Mouse (Mus musculus) limb, embryonic 11.5 days (tissue): ENCODE results near the gene Ash1l. TPM values are rescaled to one million over a fixed set of nuclear protein-coding genes. Genes with fewer than 3 reads are reported as not detected.

Experiments used
- ATAC-seq: fragments of 200-750 bp; cut with Nextera tagmentation; 2 replicates; pipeline ENCODE4 v1.8.0; 2017; ENCODE audit warnings: low read depth; ENCODE audit not compliant: insufficient number of reproducible peaks, low FRiP score, low TSS enrichment
- DNase-seq: peaks from one replicate; pipeline ENCODE4 v3.0.0-alpha.2; 2015; ENCODE audit warnings: low spot score
- H3K27ac ChIP-seq: fragments of 300-500 bp; sonication (generic); replicated peaks from 2 replicates; pipeline ENCODE4 v1.5.1; 2014; ENCODE audit warnings: low read depth, mild to moderate bottlenecking, low read length
- H3K27me3 ChIP-seq: fragments of 300-500 bp; sonication (generic); 2 replicates; pipeline ENCODE4 v1.6.1; 2014; ENCODE audit warnings: mild to moderate bottlenecking, low read length, mixed read lengths; ENCODE audit not compliant: control insufficient read depth, insufficient read depth
- H3K36me3 ChIP-seq: fragments of 300-500 bp; sonication (generic); 2 replicates; pipeline ENCODE4 v1.6.1; 2014; ENCODE audit warnings: mild to moderate bottlenecking, low read length, moderate library complexity, mixed read lengths; ENCODE audit not compliant: control insufficient read depth, insufficient read depth
- H3K4me1 ChIP-seq: fragments of 300-500 bp; sonication (generic); 2 replicates; pipeline ENCODE4 v1.6.1; 2014; ENCODE audit warnings: low read length, mixed read lengths; ENCODE audit not compliant: control insufficient read depth, insufficient read depth
- H3K4me2 ChIP-seq: fragments of 300-500 bp; sonication (generic); 2 replicates; pipeline ENCODE4 v1.6.1; 2014; ENCODE audit warnings: low read depth, mild to moderate bottlenecking, moderate library complexity; ENCODE audit not compliant: severe bottlenecking
- H3K4me3 ChIP-seq: fragments of 300-500 bp; sonication (generic); 2 replicates; pipeline ENCODE4 v1.5.1; 2014; ENCODE audit warnings: low read depth, low read length
- H3K9ac ChIP-seq: fragments of 300-500 bp; sonication (generic); 2 replicates; pipeline ENCODE4 v1.6.1; 2014; ENCODE audit warnings: mild to moderate bottlenecking, low read length
- H3K9me3 ChIP-seq: fragments of 300-500 bp; sonication (generic); 2 replicates; pipeline ENCODE4 v1.6.1; 2016; ENCODE audit warnings: low read length; ENCODE audit not compliant: control insufficient read depth
- WGBS: fragments of 180-500 bp; shearing (Covaris S2); extraction: QIAGEN DNeasy Blood & Tissue Kit; methylation state at CpG from one replicate; pipeline ENCODE4 v1.1.7; 2014; 5-methylcytosine and 5-hydroxymethylcytosine counted together
- polyA plus RNA-seq: library from polyadenylated mRNA; unstranded; fragments of >200 nt; fragmentation: Nextera tagmentation; extraction: Ambion mirVana; gene quantifications from 2 replicates; pipeline ENCODE4 v1.2.1, GENCODE M21; 2014

Ash1l gene
- polyA plus RNA-seq, 1 experiment from 2014 or later = 17.8 TPM

DNA sequence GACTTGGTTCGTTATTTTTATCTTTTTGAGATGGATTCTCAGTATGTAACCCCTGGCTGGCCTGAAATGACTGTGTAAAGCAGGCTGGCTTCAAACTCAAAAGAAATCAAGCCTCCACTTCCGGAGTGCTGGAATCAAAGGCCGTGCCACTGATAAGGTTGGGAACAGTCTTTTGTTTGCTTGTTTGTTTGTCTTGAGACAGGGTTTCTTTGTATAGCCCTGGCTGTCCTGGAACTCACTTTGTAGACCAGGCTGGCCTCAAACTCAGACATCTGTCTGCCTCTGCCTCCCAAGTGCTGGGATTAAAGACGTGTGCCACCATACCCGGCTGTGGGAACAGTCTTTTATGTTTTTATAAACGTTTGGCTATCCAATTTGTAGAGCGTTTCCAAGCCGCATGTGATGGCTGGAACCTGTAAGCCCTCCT is 36.0 kb upstream of the Ash1l start:
- ATAC-seq = no peak
- Histone ChIP-seq H3K4me3 (peak overlapping the region; percentile 67), H3K9ac (peak overlapping the region; percentile 77), H3K9me3 (no peaks in the 10 kb centered on the region), H3K4me1 (no peaks in the 10 kb centered on the region), H3K4me2 (peak overlapping the region; percentile 50), H3K27ac (0 out of 2 replicates have a peak overlapping the region, but pooled peaks have one; percentile 59), H3K27me3 (no peaks in the 10 kb centered on the region), H3K36me3 (peaks cover 17% of the 10 kb centered on the region)
- WGBS = 32% methylated on average over 8 of the region's 8 CpGs
- DNase-seq = no peak

DNA sequence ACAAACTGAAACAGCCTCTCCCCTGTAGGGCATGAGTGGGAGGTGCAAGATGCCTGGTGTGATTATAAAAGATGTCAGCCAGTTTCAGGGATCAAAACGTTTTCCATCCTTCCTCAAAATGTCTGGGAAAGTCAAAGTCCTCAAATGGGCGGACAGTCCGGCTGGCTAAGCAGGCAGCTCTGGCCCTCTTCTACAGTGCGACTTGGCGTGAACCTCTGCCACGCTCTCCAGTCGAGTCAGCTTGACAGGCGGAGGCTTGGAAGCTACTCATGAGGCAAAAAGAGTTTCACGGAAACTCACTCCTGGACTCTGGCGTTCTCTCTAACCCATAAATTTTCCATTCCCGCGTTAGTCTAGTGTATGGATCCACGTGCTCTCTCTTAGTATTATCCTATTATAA is 31.4 kb upstream of the Ash1l start:
- ATAC-seq = no peak
- peaks cover 18% of the 10 kb centered on the region for H3K36me3 ChIP-seq
- DNase-seq = no peak
- H3K27me3 ChIP-seq = no peaks in the 10 kb centered on the region
- no peak overlapping the region for H3K4me2 ChIP-seq
- no peak overlapping the region for H3K9ac ChIP-seq
- H3K4me3 ChIP-seq = no peak overlapping the region
- 87% methylated on average over 13 of the region's 13 CpGs for WGBS
- H3K4me1 ChIP-seq = no peaks in the 10 kb centered on the region
- H3K27ac ChIP-seq = no peak overlapping the region
- H3K9me3 ChIP-seq = no peaks in the 10 kb centered on the region

DNA sequence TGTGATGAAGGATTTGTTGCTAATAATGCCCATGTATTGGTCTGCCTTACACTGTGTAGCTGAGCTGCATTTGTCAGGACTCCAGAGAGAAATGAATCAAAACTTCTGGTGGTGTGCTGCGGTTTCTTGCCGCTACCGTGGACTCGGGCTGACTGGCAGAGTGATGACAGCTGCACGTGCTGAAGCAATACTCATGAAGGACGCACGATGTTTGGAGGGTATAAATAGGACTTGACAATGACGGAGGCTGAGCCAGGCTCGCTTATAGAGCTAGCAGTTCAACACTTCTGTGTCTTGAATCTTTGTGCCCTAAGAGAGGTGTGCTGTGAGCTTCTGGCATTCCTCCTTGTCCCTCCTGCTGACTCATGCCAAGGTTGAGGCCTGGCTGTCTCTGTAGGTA is 29.0 kb upstream of the Ash1l start:
- H3K27me3 ChIP-seq = no peaks in the 10 kb centered on the region
- 95% methylated on average over 9 of the region's 9 CpGs for WGBS
- peaks cover 18% of the 10 kb centered on the region for H3K36me3 ChIP-seq
- no peak overlapping the region for H3K4me3 ChIP-seq
- no peak for ATAC-seq
- H3K27ac ChIP-seq = no peak overlapping the region
- no peak overlapping the region for H3K4me2 ChIP-seq
- no peak overlapping the region for H3K9ac ChIP-seq
- no peak for DNase-seq
- H3K9me3 ChIP-seq = no peaks in the 10 kb centered on the region
- no peaks in the 10 kb centered on the region for H3K4me1 ChIP-seq

DNA sequence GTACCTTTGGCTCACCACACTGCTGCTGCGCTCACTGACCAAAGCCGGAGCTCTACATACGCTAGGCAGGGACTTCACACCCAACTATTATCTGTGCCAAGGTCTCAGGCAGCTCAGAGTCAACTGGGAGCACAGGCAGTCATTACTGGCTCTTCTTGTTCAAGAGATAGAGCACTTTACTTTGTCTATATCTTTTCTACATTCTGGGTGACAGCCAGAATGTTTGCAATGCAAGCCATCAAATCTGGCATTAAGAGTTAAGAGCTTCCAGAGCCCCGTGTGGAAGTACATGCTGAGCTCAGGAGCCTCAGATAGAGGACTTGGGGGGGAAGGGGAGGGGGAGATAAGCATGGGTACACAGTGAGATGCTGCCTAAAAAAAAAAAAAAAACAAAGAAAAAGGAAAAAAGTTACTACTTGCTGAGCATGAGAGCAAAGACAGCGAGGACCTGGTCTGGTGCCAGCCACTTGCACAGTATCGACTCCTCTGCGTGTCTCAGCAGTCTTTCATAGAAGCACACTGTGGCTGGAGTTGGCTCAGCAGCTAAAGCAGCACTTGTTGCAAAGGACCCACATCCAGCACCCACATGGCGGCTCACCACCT is 26.3 kb upstream of the Ash1l start:
- DNase-seq = no peak
- no peaks in the 10 kb centered on the region for H3K27me3 ChIP-seq
- no peak for ATAC-seq
- no peak overlapping the region for H3K4me2 ChIP-seq
- H3K36me3 ChIP-seq = peaks cover 25% of the 10 kb centered on the region
- no peak overlapping the region for H3K4me3 ChIP-seq
- H3K9ac ChIP-seq = no peak overlapping the region
- no peak overlapping the region for H3K27ac ChIP-seq
- WGBS = 94% methylated on average over 8 of the region's 8 CpGs
- no peaks in the 10 kb centered on the region for H3K9me3 ChIP-seq
- no peaks in the 10 kb centered on the region for H3K4me1 ChIP-seq

DNA sequence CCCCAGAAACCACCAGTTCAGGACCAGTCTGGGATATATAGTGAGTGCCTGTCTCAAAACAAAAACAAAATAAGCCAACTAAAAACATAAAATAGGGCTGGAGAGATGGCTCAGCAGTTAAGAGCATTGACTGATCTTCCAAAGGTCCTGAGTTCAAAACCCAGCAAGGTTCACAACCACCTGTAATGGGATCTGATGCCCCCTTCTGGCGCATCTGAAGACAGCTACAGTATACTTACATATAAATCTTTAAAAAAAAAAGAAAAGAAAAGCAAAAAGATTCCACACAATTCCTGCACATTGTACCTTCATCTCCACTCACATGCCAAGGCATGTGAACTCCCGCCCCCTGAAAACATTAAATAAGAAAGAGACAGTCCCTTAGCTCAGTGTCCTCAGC is 24.8 kb upstream of the Ash1l start:
- Histone ChIP-seq H3K4me1 (no peaks in the 10 kb centered on the region), H3K4me2 (no peak overlapping the region), H3K36me3 (peaks cover 25% of the 10 kb centered on the region), H3K27me3 (no peaks in the 10 kb centered on the region), H3K27ac (no peak overlapping the region), H3K9me3 (no peaks in the 10 kb centered on the region), H3K4me3 (no peak overlapping the region), H3K9ac (no peak overlapping the region)
- DNase-seq (no peak), ATAC-seq (no peak)
- 92% methylated on average over 2 of the region's 2 CpGs for WGBS

DNA sequence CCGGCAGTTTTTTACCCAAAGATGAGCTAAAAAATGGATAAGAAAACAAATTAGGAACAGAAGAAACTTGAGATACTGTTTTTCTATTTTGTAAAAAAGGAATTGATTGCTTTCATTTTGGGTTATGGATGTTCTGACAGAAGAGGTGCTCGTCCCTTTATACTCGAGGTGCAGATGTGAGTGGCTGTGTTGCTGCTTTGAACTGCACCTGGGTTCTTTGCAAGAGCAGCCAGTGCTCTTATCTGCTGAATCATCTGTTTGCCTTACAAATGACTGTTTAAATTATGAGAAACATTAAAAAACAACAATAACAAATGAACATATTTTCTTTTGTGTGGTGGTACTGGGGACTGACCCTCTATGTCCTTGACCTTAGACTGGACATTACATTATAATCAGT is 20.9 kb upstream of the Ash1l start:
- H3K4me3 ChIP-seq = no peak overlapping the region
- H3K9me3 ChIP-seq = no peaks in the 10 kb centered on the region
- H3K4me2 ChIP-seq = no peak overlapping the region
- DNase-seq (no peak), ATAC-seq (no peak)
- H3K4me1 ChIP-seq = no peaks in the 10 kb centered on the region
- no peak overlapping the region for H3K9ac ChIP-seq
- no peak overlapping the region for H3K27ac ChIP-seq
- peaks cover 13% of the 10 kb centered on the region; the same call in 1 of the 2 replicates for H3K36me3 ChIP-seq
- 86% methylated on average over 3 of the region's 3 CpGs for WGBS
- H3K27me3 ChIP-seq = no peaks in the 10 kb centered on the region

DNA sequence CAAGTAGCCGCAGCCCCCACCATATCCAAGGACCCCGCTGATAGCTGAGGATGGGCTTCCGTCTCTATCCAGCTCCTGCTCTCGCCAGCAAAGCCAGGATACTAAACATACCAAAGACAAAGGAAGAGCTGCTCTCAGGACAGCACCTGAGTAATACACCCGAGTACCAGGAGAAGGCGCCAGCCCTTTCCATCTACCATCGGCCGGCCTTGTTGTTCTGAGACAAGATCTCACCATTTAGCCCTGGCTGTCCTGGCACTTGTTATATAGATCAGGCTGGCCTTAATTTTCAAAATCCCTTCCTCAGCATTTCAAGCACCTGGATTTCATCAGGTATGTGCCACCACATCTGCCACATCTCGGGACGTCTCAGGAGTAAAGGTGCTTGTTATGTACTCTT is 11.4 kb upstream of the Ash1l start:
- H3K4me2 ChIP-seq = no peak overlapping the region
- ATAC-seq = no peak
- H3K27ac ChIP-seq = no peak overlapping the region
- H3K4me1 ChIP-seq = no peaks in the 10 kb centered on the region
- H3K36me3 ChIP-seq = peaks cover 10% of the 10 kb centered on the region
- no peaks in the 10 kb centered on the region for H3K27me3 ChIP-seq
- no peaks in the 10 kb centered on the region for H3K9me3 ChIP-seq
- DNase-seq = no peak
- WGBS = 93% methylated on average over 10 of the region's 10 CpGs
- no peak overlapping the region for H3K9ac ChIP-seq
- H3K4me3 ChIP-seq = no peak overlapping the region

DNA sequence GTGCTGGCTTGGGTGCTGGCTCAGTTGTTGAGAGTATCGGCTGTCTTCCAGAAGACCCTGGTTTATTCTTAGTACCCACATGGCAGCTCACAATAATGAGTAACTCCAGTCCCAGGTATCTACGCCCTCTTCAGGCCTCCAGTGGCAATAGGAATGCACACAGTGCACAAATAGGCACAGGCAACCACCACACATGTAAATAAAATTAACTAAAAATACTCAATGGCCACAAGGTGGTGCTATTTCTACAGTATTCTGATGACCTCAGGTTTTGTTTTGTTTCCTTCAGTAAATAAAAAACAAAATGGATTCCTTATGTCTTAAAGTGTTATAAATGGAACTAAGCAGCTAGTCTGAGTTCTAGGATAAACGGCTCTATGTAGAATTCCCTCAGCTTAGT is 10.7 kb upstream of the Ash1l start:
- no peaks in the 10 kb centered on the region for H3K4me1 ChIP-seq
- H3K4me3 ChIP-seq = no peak overlapping the region
- no peak overlapping the region for H3K27ac ChIP-seq
- H3K9ac ChIP-seq = no peak overlapping the region
- no peaks in the 10 kb centered on the region for H3K27me3 ChIP-seq
- H3K9me3 ChIP-seq = no peaks in the 10 kb centered on the region
- no peak for ATAC-seq
- peaks cover 10% of the 10 kb centered on the region for H3K36me3 ChIP-seq
- no peak overlapping the region for H3K4me2 ChIP-seq
- no peak for DNase-seq
- 70% methylated on average over 3 of the region's 3 CpGs for WGBS

DNA sequence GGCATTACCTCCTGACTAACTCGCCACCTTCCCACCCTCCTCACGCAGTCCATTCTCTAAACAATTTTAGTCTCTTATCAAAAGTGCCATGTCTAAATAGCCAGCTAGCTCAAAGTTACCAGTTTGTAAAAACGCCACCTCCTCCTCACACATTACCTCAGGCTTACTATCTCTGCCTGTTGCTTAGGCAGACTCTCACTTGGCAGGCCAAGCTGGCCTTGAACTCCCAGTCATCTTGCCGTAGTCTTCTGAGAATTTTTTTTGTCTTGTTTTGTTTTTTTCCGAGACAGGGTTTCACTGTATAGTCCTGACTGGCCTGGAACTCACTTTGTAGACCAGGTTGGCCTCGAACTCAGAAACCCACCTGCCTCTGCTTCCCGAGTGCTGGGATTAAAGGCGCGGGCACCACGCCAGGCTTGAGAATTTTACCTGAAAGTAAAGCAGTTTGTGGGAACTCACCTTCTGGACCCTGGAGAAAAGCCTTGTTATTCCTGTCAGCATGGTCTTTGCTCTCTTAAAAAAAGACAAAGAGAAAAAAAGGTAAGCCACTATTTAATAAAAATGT is 8.0 kb upstream of the Ash1l start:
- no peak for ATAC-seq
- Histone ChIP-seq H3K36me3 (peaks cover 7% of the 10 kb centered on the region), H3K27ac (no peak overlapping the region), H3K9me3 (no peaks in the 10 kb centered on the region), H3K9ac (no peak overlapping the region), H3K4me1 (no peaks in the 10 kb centered on the region), H3K4me2 (no peak overlapping the region), H3K27me3 (no peaks in the 10 kb centered on the region), H3K4me3 (no peak overlapping the region)
- WGBS = 95% methylated on average over 10 of the region's 10 CpGs
- DNase-seq = no peak
